Mouse (Mus musculus): Measurements from ENCODE around the gene Mroh3. TPM values are rescaled to one million over a fixed set of nuclear protein-coding genes. Genes with fewer than 3 reads are reported as not detected.

The Mroh3 gene
- total and polyA plus RNA-seq, 3 experiments, result not detected

DNA sequence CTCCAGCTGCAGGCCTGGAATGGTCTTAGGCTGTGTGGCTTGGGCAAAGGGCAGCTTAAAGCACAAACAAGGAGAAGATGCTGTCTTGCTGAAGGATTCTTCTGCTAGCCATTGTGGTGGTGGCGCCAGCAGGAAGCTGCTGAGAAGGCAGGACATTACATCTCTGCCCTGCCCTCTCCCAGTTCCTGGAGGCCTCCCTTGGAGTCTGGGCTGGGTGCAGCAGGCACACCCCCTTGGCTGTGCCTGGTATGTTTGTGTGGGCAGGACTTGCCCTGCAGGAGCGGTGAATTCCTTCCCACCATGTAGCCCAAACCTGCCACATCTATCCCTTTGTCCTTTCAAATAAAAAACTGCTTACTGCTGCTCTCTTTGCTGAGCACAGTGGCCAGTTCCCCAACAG, 35.5 kb downstream of the Mroh3 start:
- no peaks in the 10 kb centered on the region for H3K9me3 ChIP-seq (replicated peaks; ENCODE audit: insufficient read depth, low read length)
- no peaks in the 10 kb centered on the region for H3K79me2 ChIP-seq (ENCODE audit: control insufficient read depth, insufficient read depth, low read length, poor library complexity)
- no peak overlapping the region for H3K27ac ChIP-seq (ENCODE audit: control insufficient read depth, low read depth, low read length)
- no peak for DNase-seq (ENCODE audit: low read depth, low spot score)
- H3K36me3 ChIP-seq (ENCODE audit: control insufficient read depth in 1 of 2, insufficient read depth in 2 of 2, low read length in 2 of 2), result peaks cover 0 to 22% of the 10 kb centered on the region in 2 experiments; a peak in 3 of 4 replicates
- no peak for TF ChIP-seq JUND (IDR thresholded peaks at IDR 0.05; ENCODE audit: low read depth, low read length)
- TF ChIP-seq POLR2A (IDR thresholded peaks at IDR 0.05; ENCODE audit: control insufficient read depth in 1 of 2, insufficient read depth in 1 of 2, low read depth in 1 of 2, low read length in 2 of 2, poor library complexity in 1 of 2), result no peak
- TF ChIP-seq UBTF (IDR thresholded peaks at IDR 0.05; ENCODE audit: borderline replicate concordance, insufficient read depth, low read depth, low read length), result no peak
- TF ChIP-seq HCFC1 (IDR thresholded peaks at IDR 0.05; ENCODE audit: low read depth, low read length), result no peak
- no peak for TF ChIP-seq ETS1 (IDR thresholded peaks at IDR 0.05; ENCODE audit: low read depth, low read length)
- no peak for TF ChIP-seq MAZ (IDR thresholded peaks at IDR 0.05; ENCODE audit: low read depth, low read length)
- TF ChIP-seq RCOR1 (IDR thresholded peaks at IDR 0.05; ENCODE audit: low read depth, low read length), result no peak
- TF ChIP-seq MAX (IDR thresholded peaks at IDR 0.05; ENCODE audit: low read length), result no peak
- H3K27me3 ChIP-seq (ENCODE audit: control insufficient read depth in 1 of 2, insufficient read depth in 2 of 2, low read length in 2 of 2), result no peaks in the 10 kb centered on the region
- H3K4me3 ChIP-seq (ENCODE audit: control insufficient read depth in 1 of 2, insufficient read depth in 1 of 2, low read depth in 2 of 2, low read length in 2 of 2), result no peak overlapping the region
- H3K4me1 ChIP-seq (ENCODE audit: control insufficient read depth in 1 of 2, insufficient read depth in 2 of 2, low read length in 2 of 2), result peaks cover 22 to 34% of the 10 kb centered on the region in 2 experiments
- no peak overlapping the region for H3K9ac ChIP-seq (ENCODE audit: control insufficient read depth, low read depth, low read length, poor library complexity, severe bottlenecking)

DNA sequence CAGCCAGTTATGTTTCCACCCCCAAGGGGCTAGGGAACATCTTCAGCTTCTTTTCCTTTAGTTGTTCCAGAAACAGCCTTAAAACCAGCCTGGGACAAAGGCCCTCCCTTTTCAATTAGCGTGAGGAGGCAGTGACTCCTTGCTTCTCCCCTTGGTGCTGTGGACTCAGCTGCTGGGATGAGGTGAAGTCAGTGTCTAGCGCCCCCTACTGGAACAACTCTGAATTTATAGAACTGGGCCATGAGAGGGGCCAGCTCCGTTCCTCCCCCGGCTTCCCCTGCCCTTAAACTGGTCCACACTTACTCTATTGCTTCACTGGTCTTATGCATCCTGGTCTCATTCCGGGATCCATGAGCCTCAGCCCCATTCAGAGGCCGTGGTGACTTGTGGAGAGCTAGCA, 37.4 kb downstream of the Mroh3 start:
- Histone ChIP-seq H3K27me3 (ENCODE audit: control insufficient read depth in 1 of 2, insufficient read depth in 2 of 2, low read length in 2 of 2) (no peaks in the 10 kb centered on the region), H3K27ac (ENCODE audit: control insufficient read depth, low read depth, low read length) (no peak overlapping the region), H3K36me3 (ENCODE audit: control insufficient read depth in 1 of 2, insufficient read depth in 2 of 2, low read length in 2 of 2) (peaks cover 1 to 18% of the 10 kb centered on the region in 2 experiments; a peak in 3 of 4 replicates), H3K9ac (ENCODE audit: control insufficient read depth, low read depth, low read length, poor library complexity, severe bottlenecking) (no peak overlapping the region), H3K4me1 (ENCODE audit: control insufficient read depth in 1 of 2, insufficient read depth in 2 of 2, low read length in 2 of 2) (peaks cover 16 to 28% of the 10 kb centered on the region in 2 experiments), H3K4me3 (ENCODE audit: control insufficient read depth in 1 of 2, insufficient read depth in 1 of 2, low read depth in 2 of 2, low read length in 2 of 2) (no peak overlapping the region), H3K9me3 (replicated peaks; ENCODE audit: insufficient read depth, low read length) (no peaks in the 10 kb centered on the region), H3K79me2 (ENCODE audit: control insufficient read depth, insufficient read depth, low read length, poor library complexity) (no peaks in the 10 kb centered on the region)
- peak; percentile 73 for DNase-seq (ENCODE audit: low read depth, low spot score)
- TF ChIP-seq USF2 (IDR thresholded peaks at IDR 0.05; ENCODE audit: borderline replicate concordance in 1 of 2, insufficient read depth in 1 of 2, low read depth in 1 of 2, low read length in 2 of 2), result no peak
- no peak for TF ChIP-seq ZNF384 (IDR thresholded peaks at IDR 0.05; ENCODE audit: low read depth, low read length)
- TF ChIP-seq TBP (IDR thresholded peaks at IDR 0.05; ENCODE audit: low read depth, low read length), result no peak
- no peak for TF ChIP-seq E2F4 (IDR thresholded peaks at IDR 0.05; ENCODE audit: borderline replicate concordance, low read depth, low read length)
- no peak for TF ChIP-seq ZKSCAN1 (IDR thresholded peaks at IDR 0.05; ENCODE audit: low read depth, low read length)
- no peak for TF ChIP-seq NELFE (IDR thresholded peaks at IDR 0.05; ENCODE audit: low read depth, low read length)
- no peak for TF ChIP-seq ZMIZ1 (IDR thresholded peaks at IDR 0.05; ENCODE audit: low read depth, low read length)
- TF ChIP-seq RAD21 (IDR thresholded peaks at IDR 0.05; ENCODE audit: low read depth, low read length), result peak; percentile 63
- peak; percentile 52 for TF ChIP-seq SMC3 (IDR thresholded peaks at IDR 0.05; ENCODE audit: low read depth, low read length)
- TF ChIP-seq KAT2A (conservative IDR thresholded peaks at IDR 0.05; ENCODE audit: low read depth, low read length), result no peak
- TF ChIP-seq ZC3H11A (IDR thresholded peaks at IDR 0.05; ENCODE audit: low read depth, low read length), result peak; percentile 37; the same call in 1 of the 2 replicates
- no peak for TF ChIP-seq MEF2A (IDR thresholded peaks at IDR 0.05; ENCODE audit: extremely low read depth, insufficient replicate concordance, low read depth, low read length, poor library complexity, severe bottlenecking)
- no peak for TF ChIP-seq POLR2AphosphoS5 (IDR thresholded peaks at IDR 0.05; ENCODE audit: borderline replicate concordance, low read depth, low read length)
- peak; percentile 73 to 80 (median 80) for TF ChIP-seq CTCF (IDR thresholded peaks at IDR 0.05 in 2 of 3, conservative IDR thresholded peaks at IDR 0.05 in 1 of 3; ENCODE audit: control insufficient read depth in 1 of 3, insufficient read depth in 1 of 3, low read depth in 2 of 3, low read length in 3 of 3, poor library complexity in 1 of 3, severe bottlenecking in 1 of 3)
- TF ChIP-seq HCFC1 (IDR thresholded peaks at IDR 0.05; ENCODE audit: low read depth, low read length), result no peak
- TF ChIP-seq TAL1 (IDR thresholded peaks at IDR 0.05; ENCODE audit: low read length), result no peak
- no peak for TF ChIP-seq USF1 (IDR thresholded peaks at IDR 0.05; ENCODE audit: low read depth, low read length)
- no peak for TF ChIP-seq CHD2 (IDR thresholded peaks at IDR 0.05; ENCODE audit: low read length)
- TF ChIP-seq ETS1 (IDR thresholded peaks at IDR 0.05; ENCODE audit: low read depth, low read length), result no peak
- TF ChIP-seq MYC (IDR thresholded peaks at IDR 0.05; ENCODE audit: low read depth, low read length), result no peak
- TF ChIP-seq MAFK (IDR thresholded peaks at IDR 0.05; ENCODE audit: borderline replicate concordance, low read depth, low read length), result no peak
- TF ChIP-seq ELF1 (IDR thresholded peaks at IDR 0.05; ENCODE audit: low read depth, low read length), result no peak
- no peak for TF ChIP-seq MYB (IDR thresholded peaks at IDR 0.05; ENCODE audit: low read depth, low read length)
- TF ChIP-seq UBTF (IDR thresholded peaks at IDR 0.05; ENCODE audit: borderline replicate concordance, insufficient read depth, low read depth, low read length), result no peak
- no peak for TF ChIP-seq GABPA (IDR thresholded peaks at IDR 0.05; ENCODE audit: low read depth, low read length)
- TF ChIP-seq MXI1 (IDR thresholded peaks at IDR 0.05; ENCODE audit: low read depth, low read length), result no peak
- TF ChIP-seq POLR2A (IDR thresholded peaks at IDR 0.05; ENCODE audit: control insufficient read depth in 1 of 2, insufficient read depth in 1 of 2, low read depth in 1 of 2, low read length in 2 of 2, poor library complexity in 1 of 2), result no peak
